Mouse (Mus musculus): ENCODE measurements around the gene Agpat1. TPM values are rescaled to one million over a fixed set of nuclear protein-coding genes. Genes with fewer than 3 reads are reported as not detected.
A peak's percentile ranks its signal among the peaks of the same experiment; 100 is the strongest.

Agpat1 gene
- total RNA-seq (2021): 100 to 1,000 TPM; 164 to 172 TPM
- long read RNA-seq, transcript Agpat1-201 (7 exons, 2,190 nt): major isoform, 6 of 20 reads
- long read RNA-seq, partial matches to known transcripts: 4 of 20 reads
- long read RNA-seq, other reads (novel, unspliced or antisense): 9 of 20 reads

GRCm38 (mm10) chr17:34604061-34604508, at the start of gene Agpat1:
Gene Agpat1, plus strand, starts transcription at chr17:34604262.
- DNase-seq (ENCODE audit: low spot score in 2 of 2): peak; percentile 96 to 97

DNA sequence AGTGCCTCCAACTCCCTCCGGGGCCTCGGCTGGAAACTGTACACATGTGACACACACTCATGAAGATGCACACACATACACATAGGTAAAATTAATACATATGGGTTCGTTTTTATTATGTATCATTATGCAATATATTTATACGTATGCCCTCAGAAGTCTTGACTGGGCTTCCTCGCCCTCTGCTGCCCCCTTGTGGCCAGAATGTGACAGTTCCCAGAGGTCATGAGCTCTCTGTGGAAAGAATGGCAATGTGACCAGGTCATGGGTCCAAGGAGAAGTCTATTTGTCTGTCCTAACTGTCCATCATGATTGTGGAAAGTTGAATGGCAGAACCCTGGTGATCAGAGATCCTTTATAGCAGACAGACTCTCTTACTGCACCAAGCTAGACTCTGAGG, 48.6 kb upstream of the Agpat1 start:
- peak; percentile 72 to 79 for DNase-seq (ENCODE audit: low spot score in 2 of 2)

GRCm38 (mm10) chr17:34556406-34556805, 47.7 kb upstream of the Agpat1 start:
- DNase-seq (ENCODE audit: low spot score in 2 of 2): no peak

- DNase-seq (ENCODE audit: low spot score in 2 of 2): no peak
Observed at GRCm38 (mm10) chr17:34557411-34557810, 46.7 kb upstream of the Agpat1 start.

DNA sequence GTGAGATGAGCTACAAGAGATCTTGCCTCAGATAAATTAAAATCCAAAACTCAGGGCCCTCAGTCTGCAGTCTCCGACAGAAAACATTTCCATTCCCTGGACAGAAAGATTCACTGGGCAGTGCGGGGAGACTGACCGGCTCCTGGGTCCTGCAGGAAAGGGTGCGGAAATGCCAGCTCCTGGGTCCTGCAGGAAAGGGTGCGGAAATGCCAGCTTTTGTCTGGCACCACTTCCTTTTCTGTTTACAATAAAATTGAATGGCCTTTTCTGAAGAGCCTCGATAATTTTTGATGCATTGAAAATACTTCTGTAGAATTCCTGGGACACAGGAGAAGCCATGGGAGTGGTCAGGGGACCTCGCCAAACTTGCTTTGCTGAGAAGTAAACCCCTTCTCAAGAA, 44.9 kb upstream of the Agpat1 start:
- DNase-seq (ENCODE audit: low spot score in 2 of 2): no peak

DNA sequence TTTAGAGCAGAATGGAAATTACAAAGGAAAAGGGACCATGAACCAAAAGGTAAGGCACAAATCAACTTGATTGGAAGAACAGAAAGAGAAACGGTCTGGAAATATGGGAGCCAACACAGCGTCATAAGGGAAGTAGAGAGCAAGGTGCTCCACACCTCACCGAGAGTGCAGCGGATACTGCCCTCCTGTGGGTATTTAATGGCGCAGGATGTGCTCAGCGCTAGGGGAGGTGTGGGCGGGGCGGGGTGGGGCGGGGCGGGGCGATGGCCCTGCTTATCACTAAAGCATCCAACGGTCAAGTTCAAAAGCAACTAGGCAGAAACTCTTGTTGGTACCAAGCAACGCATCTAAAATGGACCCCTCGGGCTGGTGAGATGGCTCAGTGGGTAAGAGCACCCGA, 44.2 kb upstream of the Agpat1 start:
- no peak for DNase-seq (ENCODE audit: low spot score in 2 of 2)

DNA sequence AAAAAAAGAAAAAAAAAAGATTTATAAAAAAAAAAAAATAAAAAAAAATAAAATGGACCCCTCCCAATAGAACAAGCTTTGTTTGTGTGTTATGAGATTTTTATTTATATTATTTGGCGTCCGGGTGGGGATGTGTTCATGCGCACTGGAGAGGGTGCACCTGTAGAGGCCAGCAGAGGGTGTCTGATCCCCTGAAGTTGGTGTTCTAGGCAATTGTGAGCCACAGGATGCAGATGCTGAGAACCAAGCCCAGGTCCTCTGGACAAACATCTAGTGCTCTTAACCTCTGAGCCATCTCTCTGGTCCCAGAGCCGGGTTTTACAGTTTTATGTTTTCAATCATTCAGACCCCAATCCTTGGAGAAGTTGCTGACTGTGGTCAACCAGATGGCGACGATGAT, 43.6 kb upstream of the Agpat1 start:
- no peak for DNase-seq (ENCODE audit: low spot score in 2 of 2)

GRCm38 (mm10) chr17:34561200-34561599, 42.9 kb upstream of the Agpat1 start:
- no peak for DNase-seq (ENCODE audit: low spot score in 2 of 2)

DNA sequence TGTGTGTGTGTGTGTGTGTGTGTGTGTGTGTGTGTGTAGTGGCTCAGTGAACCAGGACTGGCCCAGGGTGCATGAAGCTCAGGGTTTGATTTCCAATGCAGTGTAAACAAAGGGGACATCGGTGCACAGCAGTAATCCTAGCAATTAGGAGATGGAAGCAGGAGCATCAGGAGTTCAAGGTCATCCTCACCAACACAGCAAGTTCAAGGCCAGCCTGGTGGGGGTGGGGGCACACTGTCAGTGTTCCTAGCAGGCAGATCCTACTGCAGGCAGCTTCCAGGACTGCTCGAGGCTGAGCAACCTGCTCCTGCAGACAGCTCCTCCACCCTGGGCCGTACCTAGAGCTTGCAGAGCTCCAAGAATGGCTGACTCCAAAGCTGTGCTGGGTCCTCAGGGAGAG, 41.5 kb upstream of the Agpat1 start:
- no peak for DNase-seq (ENCODE audit: low spot score in 2 of 2)

- no peak for DNase-seq (ENCODE audit: low spot score in 2 of 2)
Observed at GRCm38 (mm10) chr17:34563354-34563753, 40.7 kb upstream of the Agpat1 start.

GRCm38 (mm10) chr17:34564003-34564421, 40.0 kb upstream of the Agpat1 start, which contains the start of gene Notch4:
Gene Notch4, plus strand, starts transcription at chr17:34564268.
- DNase-seq (ENCODE audit: low spot score in 2 of 2): no peak

GRCm38 (mm10) chr17:34564796-34565195, 39.3 kb upstream of the Agpat1 start:
- DNase-seq (ENCODE audit: low spot score in 2 of 2): no peak

- DNase-seq (ENCODE audit: low spot score in 2 of 2): no peak
Observed at GRCm38 (mm10) chr17:34567311-34567710, 36.8 kb upstream of the Agpat1 start.

DNA sequence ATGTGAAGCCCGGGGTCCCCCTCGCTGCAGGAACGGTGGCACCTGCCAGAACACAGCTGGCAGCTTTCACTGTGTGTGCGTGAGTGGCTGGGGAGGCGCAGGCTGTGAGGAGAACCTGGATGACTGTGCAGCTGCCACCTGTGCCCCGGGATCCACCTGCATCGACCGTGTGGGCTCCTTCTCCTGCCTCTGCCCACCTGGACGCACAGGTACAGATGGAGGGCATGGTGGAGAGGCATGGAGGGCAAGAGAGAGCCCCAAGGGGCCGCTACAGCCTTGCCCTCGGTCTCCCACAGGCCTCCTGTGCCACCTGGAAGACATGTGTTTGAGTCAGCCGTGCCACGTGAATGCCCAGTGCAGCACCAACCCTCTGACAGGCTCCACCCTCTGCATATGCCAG, 35.6 kb upstream of the Agpat1 start:
- no peak for DNase-seq (ENCODE audit: low spot score in 2 of 2)

GRCm38 (mm10) chr17:34569919-34570318, 34.1 kb upstream of the Agpat1 start:
- no peak for DNase-seq (ENCODE audit: low spot score in 2 of 2)

- DNase-seq (ENCODE audit: low spot score in 2 of 2): no peak
Observed at GRCm38 (mm10) chr17:34571875-34572274, 32.2 kb upstream of the Agpat1 start.

GRCm38 (mm10) chr17:34572361-34572760, 31.7 kb upstream of the Agpat1 start:
- peak in 1 of 2 experiments; percentile 29 for DNase-seq (ENCODE audit: low spot score in 2 of 2)

- DNase-seq (ENCODE audit: low spot score in 2 of 2): no peak
Observed at GRCm38 (mm10) chr17:34576577-34576976, 27.5 kb upstream of the Agpat1 start.

DNA sequence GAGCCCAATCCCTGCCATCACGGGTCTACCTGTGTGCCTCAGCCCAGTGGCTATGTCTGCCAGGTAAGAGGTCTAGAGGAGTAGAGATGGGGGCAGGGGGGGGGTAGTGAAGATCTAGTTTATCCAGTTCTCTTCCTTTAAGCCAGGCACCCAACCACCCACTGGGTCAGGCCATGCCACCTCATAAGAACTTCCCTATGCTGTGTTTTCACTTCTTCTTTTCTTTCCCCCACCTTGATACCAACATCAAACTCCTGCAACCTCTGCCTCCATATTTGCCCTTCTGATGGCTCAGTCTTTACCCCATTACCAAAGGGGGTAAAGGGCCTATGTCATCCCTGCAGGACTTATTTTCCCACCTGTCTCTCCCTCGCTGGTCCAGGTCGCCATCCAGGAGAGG, 26.0 kb upstream of the Agpat1 start:
- DNase-seq (ENCODE audit: low spot score in 2 of 2): no peak

- DNase-seq (ENCODE audit: low spot score in 2 of 2): no peak
Observed at GRCm38 (mm10) chr17:34582528-34582927, 21.5 kb upstream of the Agpat1 start.

DNA sequence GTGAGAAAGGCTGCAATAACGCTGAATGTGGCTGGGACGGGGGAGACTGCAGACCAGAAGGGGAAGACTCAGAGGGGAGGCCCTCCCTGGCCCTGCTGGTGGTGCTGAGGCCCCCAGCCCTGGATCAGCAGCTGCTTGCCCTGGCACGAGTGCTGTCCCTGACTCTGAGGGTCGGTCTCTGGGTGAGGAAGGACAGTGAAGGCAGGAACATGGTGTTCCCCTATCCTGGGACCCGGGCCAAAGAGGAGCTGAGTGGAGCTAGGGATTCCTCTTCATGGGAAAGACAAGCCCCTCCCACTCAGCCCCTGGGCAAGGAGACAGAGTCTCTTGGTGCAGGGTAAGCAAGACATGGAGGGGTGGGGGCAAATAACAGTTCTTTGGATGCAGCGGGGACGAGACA, 20.7 kb upstream of the Agpat1 start:
- no peak for DNase-seq (ENCODE audit: low spot score in 2 of 2)

DNA sequence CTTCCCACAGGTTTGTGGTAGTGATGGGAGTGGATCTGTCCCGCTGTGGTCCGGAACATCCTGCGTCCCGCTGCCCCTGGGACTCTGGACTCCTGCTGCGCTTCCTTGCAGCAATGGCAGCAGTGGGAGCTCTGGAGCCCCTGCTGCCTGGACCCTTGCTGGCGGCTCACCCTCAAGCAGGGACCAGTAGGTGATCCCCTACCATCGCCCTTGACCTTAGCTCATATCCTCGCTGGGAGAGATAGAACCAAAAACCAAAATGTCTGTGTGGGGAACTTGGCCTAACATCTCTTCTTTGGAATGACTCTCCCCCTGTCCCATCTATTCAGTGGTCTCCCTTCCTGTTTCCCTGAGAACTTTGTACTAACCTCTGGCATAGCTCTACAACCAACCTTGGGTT, 20.2 kb upstream of the Agpat1 start:
- DNase-seq (ENCODE audit: low spot score in 2 of 2): no peak

GRCm38 (mm10) chr17:34585121-34585520, 18.9 kb upstream of the Agpat1 start:
- peak in 1 of 2 experiments; percentile 60 for DNase-seq (ENCODE audit: low spot score in 2 of 2)
